Mouse (Mus musculus) T-helper 1 cell (primary cell): Measurements from ENCODE around the gene Supv3l1.

Experiments used
- in situ Hi-C: fragments of 300-600 bp; cut with MboI, MseI; formaldehyde crosslinking; loops from one replicate; pipeline ENCODE4 v1.15.1; 2025; ENCODE audit warnings: high pct_unique_total_duplicates

Supv3l1 gene

DNA sequence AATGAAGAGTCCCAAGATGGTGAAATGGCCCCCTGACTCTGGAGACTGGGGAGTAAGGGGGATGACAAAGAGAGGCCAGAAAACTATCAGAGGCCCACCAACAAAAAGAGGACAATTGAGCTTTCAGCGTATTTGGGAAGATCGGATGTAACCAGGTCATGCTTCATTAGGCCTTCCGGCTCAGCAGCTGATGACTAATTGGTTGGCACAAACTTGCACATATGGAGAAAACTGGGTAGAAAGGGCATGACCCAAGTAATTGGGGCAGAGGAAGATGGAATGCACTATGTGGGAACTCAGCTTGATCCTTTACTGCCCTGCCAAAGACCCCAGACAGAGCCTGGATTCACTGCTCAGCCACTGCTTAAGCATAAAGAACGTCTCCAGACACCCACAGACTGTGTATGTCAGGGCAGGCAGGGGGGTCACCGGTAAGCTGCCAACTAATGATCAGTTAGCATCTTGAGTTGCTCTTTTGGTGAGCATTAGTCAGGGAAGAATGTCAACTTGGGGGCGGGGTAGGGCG, 30.6 kb downstream of the Supv3l1 start:
- in situ Hi-C loops: loop anchor here (5.0 kb wide), 1 partner anchor 147 kb away; no protein-coding TSS in a partner anchor

DNA sequence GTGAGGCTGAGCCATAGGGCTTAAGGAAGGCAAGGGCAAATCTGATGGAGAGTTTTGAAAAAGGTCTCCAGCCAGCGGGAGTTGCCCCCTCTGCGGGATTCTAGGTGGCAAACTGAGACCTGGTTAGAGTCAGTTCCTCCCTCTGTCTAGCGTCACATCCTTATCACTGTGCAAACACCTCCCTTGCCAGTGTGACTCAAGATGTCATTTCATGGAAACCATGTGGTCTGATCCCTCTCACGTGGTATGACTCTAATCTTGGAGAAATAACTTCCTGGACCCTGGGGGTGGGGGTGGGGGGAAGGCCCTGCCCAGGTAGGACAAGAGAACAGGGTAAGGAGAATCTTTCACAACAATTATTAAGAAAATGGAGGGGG, 35.9 kb downstream of the Supv3l1 start:
- in situ Hi-C loops: no loop called here

DNA sequence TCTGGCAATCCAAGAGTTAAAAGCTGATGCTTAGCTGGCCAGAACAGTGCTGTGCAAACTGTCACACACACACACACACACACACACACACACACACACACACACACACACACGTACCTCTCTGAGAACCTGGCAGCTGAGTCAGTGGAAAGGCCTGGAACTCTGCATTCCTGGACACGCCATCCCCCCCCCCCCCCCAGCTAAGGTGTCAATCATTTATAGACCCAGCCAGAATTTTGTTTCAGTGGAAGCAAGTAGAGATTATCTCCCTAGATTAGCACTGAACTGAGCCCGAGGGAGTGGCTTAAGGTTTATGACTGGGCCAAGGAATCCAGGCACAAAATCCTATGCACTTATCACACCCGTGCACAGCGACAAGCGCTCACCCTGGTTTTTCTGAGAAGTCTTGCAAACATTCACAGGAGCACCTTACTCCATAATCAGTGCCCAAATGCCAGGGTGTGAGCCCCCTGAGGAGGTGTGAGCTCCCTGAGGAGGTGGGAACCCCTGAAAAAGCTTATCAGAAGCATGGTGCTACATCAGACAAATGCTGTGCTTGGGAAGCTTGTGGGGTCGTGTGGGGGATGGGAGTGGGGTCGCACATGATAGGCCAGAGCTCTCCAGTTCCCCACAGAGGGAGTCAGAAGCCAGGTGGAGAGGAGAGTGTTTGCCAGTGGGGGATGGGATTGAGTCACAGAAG, 36.5 kb downstream of the Supv3l1 start:
- in situ Hi-C loops: no loop called here

DNA sequence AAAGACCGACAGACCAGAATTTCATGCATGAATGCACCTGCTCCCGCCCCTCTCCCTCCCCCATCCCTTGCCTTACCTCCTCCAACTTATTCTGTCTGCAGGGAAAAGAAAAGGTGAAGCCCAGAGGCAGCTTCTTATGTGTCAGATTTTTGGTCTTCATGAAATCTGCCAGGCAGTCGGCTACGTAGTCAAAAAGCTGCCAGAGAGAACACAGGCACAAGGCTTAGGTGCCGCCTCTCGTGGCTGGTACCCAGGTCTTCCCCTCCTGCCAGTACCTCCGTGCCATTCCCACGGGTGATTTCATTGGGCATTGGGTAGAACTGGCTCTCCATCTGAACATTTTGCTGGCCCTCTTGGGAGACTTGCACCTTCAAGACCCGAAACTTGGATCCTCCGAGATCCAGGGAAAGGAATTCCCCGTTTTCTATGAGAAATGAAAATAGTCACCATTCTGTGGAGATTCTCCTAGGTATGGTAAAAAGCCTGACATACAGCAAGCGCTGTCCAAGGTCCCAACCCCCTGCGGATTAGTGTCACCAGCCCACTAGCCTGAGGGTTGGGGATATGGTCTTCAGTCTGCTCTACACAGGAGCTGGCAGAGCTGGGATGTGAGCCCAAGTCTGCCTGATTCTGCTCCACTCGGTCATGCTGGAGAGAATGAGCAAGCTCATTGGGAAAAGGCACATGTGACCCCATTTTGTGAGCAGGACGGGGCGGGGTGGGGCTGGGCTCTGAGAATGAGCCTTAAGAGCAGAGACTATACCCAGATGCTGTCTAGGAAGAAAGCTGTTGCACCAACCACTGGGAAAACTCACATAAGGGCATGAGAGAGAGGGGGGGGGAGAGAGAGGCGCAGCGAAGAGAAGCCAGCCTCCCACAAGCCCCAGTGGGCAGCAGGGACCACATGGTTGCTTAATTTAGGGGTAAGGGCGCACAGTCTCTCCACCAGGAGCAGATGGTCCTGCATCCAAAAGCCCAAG, 37.8 kb downstream of the Supv3l1 start:
- in situ Hi-C loops: no loop called here

DNA sequence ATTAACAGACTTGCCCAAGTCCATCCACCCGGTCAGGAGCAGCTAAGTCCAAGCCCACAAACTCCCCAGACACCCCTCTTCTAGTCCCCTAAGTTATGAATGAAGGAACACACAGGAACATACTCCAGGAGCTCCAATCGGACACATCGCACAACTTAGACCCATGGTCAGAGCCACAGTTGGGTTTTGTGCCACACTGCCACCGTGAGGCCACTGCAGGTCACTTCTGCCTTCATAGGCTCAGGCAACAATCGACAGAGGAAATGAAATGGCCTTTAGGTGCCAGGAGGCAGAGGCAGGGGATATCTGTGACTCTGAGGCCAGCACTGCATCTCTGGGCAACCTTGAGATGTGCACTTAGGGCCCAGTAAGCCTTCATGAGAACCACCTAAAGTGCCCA, 38.6 kb downstream of the Supv3l1 start:
- in situ Hi-C loops: no loop called here

DNA sequence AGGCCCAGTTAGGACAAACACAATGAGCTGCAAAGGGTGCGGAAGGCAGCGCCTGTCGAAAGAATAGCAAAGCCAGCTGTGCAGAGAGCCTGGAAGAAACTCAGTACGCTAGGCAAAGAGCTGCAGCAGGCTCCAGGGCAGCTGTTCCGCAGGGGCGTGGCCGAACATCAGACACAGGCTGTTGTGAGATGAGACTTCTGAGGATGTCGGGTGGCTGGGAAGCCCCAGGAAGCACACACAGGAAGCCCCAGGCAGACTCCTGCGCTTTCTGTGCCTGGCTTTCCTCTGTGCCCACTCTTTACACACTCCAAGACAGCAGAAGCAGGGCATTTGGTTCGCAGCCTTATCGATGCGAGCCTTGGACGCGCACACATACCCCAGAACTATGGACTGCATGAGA, 44.6 kb downstream of the Supv3l1 start:
- in situ Hi-C loops: no loop called here

DNA sequence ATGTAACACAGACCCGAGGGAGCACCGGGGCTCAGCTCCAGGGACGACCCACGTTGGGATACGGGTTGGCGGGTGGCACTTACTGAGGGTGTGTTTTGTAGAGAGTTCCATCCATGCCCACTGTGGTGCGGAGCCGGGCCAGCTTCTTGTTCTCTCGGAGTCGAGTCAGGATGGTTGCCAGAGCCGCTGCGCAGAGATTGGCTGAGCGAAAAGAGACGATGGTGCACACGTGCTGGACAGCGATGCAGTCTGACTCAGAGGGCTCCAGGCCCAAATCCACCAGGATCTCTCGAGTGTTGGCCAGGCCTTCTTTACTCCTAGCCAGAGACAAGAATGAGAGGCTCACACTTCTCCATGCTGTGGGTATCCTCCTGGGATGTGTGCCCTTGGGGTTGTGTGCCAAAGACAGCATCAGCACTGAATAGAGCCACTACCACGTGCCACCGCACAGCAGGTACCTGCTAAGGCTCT, 47.9 kb downstream of the Supv3l1 start:
- in situ Hi-C loops: no loop called here

DNA sequence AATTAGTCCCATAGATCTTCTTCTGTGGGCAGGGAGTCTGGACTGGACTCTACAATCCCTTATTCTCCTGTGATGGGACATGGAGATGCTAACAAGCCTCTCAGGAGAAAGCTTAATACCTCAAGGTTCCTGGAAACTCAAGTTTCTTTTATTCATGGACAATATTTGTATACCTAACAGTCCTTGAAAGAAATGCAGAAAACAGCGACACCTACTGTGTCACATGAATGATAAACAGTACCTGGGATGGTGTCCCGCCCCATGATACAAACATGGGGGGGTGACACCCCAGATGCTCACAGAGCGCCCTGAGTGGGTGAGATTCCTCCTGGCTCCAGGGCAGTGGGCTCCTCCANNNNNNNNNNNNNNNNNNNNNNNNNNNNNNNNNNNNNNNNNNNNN, 66.5 kb downstream of the Supv3l1 start:
- in situ Hi-C loops: loop anchor here (25.0 kb wide), 1 partner anchor 1921 kb away; no protein-coding TSS in a partner anchor

DNA sequence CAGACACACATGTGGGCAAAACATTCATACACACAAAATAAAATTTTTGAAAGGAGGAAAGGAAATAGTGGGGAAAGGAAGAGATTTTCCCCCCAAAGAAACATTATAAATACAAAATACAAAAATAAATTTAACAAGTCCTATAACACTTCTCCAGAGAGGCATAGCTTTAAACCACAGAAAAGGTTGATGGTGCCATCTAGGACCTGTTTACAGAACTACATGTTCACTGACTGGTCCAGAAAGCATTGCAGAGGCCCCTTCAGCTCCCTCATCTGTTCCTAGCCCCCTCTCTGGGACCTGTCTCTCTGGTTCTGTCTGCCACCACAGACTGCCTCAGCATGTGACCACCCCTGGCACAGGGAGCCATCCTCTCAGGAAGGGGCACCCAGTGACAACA, 68.6 kb downstream of the Supv3l1 start:
- in situ Hi-C loops: loop anchor here (25.0 kb wide), 1 partner anchor 1919 kb away; no protein-coding TSS in a partner anchor

DNA sequence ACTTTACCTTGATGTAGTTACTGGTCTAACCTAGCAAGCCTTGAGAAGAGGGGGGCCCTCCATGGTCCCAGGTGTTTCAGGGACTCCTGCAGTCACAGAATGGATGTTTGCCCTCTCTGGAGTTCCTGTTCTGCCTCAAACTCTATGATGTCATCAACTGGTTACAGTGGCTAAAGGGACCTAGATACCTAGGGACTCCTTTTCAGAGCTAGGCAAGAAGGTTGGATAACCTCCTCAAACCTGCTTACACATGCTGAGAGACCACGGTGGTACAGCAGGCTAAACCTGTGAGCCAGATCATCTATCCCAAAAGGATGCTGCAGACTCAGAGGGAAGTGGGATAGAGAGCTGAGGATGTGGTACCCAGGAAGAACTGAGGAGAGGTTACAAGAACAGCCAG, 69.7 kb downstream of the Supv3l1 start, which contains the start of gene Hk1:
Gene Hk1 (minus strand): TSS at position 101 of the 400 bp plus-strand sequence.
- in situ Hi-C loops: loop anchor here (25.0 kb wide), 1 partner anchor 1918 kb away; no protein-coding TSS in a partner anchor
